Mouse (Mus musculus): Measurements from ENCODE around the gene Majin.

The Majin gene

DNA sequence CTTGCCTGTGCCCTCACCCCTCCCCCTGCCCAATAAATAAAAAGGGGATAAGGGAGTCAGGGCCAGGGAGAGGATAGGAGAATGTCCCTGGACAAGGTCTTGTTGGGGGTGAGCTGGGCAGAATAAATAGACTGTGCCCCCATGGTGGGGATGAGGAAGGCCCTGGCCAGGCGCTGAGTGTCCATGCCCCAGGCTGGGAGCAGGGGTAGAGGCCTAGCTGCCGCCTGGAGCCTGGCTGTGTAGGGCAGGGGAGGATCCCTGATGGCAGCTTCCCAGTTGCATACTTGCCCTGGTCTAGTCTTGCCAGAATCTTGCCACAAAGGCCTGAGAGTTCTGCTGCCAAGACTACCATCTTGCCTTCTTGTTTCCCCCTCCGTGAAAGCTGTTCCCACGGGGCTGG is 43.7 kb downstream of the Majin start:
- WGBS = 65% methylated on average over 4 of the region's 4 CpGs

DNA sequence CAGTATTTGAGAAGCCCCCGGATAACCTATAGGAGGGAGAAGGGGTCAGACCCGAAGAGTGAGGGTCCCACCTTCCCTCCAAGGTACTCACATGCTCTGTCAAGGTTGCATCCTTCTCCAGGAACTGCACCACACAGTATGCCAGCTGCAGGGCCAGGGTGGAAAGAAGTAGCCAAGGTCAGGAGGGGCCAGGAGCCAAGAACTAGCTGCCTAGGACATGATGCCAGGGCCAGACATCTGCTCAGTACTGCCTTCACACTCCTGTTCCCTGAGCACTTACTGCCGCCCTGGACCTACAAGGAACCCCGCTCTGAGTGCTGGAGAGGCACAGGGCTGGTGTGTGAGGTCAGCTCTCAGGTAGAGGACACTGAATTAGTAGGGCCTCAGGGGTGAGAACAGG is 46.2 kb downstream of the Majin start:
- 87% methylated on average over 4 of the region's 4 CpGs for WGBS

DNA sequence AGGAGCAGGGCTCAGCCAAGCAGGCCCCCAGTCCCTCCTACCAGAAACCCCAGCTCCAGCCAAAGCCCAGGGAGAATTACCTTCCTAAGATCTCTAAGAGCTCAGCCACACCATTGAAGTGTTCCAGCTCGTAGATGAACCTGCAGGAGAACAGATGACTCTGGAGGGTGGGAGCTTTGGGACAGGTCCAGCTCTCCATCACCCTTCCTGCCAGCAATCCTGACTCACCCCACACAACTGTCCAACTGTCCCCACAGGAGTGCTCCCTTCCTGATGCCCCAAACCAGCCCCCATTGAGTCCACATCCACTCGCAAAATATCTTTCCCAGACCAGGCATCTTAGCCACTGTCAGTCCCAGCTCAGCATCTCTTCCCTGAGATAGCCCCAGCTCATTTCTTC is 46.8 kb downstream of the Majin start:
- 68% methylated on average over 2 of the region's 2 CpGs for WGBS

DNA sequence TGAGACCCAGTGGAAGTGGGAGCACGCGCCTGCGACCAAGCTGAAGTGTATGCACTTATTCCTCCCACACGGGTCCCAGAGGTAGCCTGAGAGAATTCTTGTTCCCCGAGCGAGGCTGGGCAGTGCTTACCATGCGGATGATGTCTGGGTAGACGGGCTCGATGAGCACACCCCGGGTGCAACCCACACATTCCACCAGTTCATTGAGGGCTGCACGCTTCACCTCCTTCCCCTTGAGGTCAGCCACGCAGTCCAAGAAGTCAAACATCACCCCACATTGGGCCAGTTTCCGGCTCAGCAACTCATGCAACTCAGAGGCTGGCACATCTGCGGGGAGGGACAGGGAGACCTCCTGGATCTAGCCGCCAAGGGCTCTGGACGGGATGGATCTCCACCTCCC is 49.5 kb downstream of the Majin start:
- WGBS = 86% methylated on average over 16 of the region's 16 CpGs

DNA sequence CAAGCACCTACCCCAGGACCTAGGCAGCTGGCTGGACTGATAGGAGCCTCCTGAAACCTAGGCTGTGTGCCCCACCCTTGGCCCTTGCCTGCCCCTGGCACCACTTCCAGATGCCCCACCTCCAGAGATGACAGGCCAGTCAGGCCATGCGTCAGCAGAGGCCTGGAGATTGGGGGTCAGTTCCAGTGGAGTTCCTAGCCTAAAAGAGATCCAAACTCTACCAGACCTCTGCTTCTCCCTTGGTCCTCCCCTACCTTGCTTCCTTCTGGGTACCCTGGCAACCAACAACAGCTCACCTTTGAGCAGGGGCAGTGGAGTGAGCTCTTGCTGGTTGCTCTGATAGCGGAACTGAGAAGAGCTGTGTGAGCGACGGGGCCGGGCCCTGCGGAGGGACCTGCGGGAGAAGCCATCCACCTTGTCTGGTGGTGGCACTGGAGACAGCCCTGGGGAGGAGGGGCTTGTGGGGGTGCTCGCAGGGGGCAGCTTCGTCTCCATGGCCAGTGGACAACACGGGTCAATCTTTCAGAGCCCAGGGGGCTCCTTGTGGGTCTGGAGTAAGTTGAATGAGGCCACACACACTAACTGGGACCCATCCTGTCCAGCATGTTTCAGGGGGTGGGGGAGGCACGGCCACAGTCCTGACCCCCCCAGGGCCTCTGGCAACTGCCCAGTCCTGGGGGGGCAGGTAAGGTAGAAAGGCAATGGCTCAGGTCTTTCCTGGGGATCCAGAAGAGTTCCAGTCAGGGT is 50.3 kb downstream of the Majin start:
- 64% methylated on average over 11 of the region's 11 CpGs for WGBS

DNA sequence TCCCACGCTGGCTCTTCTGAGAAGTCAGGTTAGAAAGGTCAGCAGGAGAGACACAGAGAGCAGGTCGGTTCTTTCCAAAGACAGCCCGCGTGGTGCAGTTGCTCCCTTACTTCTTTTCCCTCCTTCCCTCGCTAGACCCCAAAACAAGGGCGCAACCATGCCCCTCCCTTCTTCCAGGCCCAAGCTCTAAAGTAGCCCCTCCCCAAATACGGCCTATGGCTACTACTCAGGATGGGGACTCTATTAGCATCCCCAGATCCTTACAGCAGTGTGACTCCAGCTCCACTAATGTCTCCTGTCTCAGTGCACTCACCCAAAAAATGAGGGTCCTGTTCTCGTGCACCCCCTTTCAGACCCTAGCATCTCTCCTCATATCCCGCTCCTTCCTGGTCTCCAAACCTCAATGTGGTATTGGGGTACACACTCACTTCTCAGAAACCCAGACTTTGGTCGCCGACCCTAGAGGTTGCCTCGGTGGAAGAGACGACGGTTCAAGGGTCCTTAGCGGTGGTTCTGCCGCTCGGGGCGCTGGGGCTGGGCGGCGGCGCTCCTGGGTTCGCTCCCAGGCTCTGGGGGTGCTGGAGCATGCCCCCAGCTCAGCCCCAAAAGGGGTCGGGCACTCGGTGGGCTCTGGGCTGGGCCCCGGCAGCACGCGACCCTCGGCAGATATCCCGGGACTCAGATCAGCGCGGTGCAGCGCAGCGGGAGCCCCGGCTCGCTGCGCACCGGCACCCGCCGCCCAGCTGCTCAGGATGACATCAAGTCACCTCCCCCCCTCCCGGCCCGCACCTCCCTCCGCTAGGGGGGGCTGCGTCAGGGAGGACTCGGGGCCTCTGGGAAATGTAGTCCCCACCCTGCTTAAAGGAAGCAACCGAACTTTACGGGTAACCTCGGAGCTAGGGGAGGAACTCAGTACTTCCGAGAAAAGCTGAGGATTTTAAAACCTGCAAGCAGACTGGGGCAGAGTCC is 51.2 kb downstream of the Majin start, which contains the start of gene Ppp2r5b:
Ppp2r5b (minus strand) TSS at position 789 of the 969 bp plus-strand sequence.
- WGBS = 2% methylated on average over 48 of the region's 48 CpGs

DNA sequence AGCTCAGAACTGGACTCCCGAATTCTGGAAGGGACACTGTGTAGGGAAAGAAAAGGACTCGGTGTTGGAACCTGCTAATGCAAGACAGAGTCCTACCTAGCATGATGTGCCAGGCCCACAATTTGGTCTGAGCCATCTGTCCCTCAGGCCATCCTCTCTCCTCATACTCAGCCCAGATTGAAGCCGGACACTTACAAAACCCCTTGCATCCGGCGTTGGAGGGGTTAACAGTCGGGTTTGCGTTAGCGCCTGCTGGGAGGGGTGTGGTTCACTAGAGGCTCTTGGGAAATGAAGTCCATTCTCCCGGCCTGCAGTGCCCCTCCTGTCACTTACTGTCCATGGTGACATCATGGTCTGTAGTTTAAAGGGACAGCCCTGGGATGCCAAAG is 51.9 kb downstream of the Majin start:
- under 1% methylated on average over 9 of the region's 9 CpGs for WGBS

DNA sequence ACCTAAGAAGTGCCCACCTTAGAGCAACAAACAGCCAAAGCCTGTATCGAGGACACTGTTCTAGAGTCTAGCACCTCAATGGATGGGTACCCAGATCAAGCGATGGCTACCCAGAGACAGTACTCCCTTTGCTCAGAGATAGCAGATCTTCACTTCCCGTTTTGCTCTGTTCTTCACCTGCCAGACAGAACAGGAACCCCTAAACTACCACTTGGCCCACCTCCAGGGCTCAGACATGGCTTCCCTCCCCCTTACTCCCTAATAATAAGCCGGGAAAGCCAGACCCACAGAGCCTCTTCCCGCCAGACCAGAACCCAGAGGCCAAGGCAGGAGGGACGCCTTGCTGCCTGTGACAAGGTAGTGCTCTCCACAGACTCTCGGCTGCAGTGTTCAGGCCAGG is 52.7 kb downstream of the Majin start:
- 66% methylated on average over 7 of the region's 7 CpGs for whole genome bisulfite sequencing

DNA sequence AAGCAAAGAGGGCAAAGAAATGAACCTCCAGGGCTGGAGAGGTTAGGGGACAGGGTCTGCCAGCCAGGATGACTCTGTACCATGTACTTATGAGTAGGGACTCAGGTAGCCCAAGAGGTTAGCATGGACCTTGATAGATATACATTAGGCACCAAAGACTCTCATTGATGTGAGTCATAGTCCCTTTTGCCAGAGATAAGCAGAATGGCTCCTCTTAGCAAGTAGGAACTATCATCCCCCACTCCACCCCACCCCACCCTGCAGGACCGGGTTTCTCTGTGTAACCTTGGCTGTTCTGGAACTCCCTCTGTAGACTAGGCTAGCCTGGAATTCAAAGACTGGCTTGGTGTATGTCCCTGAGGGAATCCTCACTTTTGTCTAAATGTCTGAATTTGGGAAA is 55.9 kb downstream of the Majin start:
- WGBS = 62% methylated on average over 1 of the region's 1 CpGs

DNA sequence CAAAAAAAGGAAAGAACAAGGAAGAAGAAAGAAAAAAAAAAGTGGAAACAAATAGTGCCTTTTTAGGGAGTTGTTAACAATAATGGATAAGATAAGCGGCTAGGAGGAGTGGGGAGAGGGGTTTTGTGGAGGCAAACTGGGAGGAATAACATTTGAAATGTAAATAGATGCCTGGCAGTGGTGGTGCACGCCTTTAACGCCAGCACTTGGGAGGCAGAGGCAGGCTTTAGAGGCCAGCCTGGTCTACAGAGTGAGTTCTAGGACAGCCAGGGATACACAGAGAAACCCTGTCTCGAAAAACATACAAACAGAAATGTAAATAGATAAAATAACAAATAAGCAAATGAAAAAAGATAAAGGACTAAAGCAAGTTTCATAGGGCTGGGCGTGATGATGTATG is 56.5 kb downstream of the Majin start:
- 36% methylated on average over 5 of the region's 5 CpGs for WGBS

DNA sequence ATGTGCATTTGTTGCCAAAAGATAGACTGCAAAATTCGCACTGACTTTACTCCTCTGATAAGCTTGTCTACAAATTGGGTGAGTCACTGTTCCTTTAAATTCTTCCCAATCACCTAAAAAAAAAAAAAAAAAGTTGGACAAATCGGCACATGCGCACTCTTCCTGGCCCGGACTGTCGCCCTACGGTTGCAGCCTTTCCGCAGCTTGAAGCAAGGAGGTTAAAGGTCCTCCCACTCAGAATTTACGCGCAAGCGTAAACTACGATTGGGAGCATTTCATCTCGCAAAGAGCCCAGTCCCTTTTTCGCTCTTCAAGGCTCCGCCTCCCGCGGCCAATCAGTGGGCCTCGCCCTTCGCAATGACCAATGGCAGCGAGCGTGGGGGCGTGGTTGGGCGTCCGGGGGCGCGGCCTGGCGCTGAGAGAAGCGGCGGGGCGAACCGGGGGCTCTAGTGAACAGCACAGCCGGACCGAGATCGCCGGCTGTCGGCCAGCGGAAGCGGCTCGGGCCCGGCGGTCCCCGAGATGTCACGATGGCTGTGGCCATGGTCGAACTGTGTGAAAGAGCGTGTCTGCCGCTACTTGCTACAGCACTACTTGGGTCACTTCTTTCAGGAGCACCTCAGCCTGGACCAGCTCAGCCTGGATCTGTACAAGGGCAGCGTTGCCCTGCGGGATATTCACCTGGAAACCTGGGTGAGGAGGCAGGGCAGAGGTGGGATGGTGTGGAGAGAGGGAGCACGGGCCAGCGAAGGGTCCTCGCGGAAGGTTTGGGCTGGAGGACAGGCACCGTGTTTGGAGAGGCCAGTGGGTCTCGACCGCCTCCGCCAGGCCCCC is 57.3 kb downstream of the Majin start, which contains the start of gene Atg2a:
Atg2a (plus strand) TSS at position 395 of the 834 bp plus-strand sequence.
- WGBS = under 1% methylated on average over 55 of the region's 55 CpGs

DNA sequence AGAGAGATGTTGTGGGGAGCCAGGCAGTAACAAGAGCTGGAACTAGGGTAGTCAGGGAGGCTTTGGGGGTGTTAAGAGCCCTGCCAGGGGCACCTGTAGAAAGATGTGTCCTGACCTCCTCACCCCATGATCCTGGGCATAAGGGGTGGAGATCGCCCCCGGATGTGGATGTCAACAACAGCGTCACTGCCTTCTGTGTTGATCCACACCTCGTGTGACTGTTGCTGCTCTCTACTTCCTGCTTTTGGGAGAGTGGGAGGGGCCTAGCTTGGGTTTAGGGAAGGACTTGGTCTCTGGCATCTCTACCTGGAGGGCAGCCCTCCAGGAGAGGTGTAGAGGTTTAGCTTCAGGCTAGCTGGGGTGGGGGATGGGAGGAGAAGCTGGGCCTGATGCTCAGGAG is 58.1 kb downstream of the Majin start:
- 1% methylated on average over 4 of the region's 4 CpGs for WGBS

DNA sequence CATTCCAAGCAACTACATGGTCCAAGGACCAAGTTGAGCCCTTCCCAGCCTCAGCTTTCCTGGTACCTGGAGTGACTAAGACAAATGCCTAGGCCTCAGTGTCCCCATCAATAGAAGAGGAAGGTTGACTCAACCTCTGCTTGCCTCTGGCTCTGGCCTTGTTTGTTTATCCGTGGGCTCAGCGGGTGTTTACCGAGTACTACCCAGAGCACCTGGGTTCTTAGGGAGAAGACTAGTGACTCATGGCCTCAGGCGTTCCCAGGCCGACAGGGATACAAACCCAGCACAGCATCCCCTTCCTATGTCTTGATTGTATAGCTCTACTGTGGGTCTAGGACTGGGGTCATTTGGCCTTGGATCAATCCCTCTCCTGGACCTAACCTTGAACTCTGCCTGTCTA is 59.0 kb downstream of the Majin start:
- WGBS = 82% methylated on average over 5 of the region's 5 CpGs

DNA sequence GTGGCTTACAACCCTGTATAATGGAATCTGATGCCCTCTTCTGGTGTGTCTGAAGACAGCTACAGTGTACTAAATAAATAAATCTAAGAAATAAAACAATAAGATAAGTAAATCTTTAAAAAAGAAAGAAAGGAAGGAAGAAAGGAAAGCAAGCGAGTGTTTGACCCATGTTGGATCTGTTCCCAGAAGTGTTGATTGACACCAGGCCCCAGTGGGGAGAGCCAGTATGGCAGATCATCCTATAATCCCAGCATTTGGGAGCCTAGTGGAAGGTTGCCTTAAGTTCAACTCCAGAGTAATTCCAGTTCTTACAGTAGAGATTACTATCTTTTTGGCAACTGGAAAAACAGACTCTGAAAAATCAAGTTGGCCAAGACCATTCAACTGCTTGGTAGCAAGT is 61.6 kb downstream of the Majin start:
- 56% methylated on average over 1 of the region's 1 CpGs for WGBS

DNA sequence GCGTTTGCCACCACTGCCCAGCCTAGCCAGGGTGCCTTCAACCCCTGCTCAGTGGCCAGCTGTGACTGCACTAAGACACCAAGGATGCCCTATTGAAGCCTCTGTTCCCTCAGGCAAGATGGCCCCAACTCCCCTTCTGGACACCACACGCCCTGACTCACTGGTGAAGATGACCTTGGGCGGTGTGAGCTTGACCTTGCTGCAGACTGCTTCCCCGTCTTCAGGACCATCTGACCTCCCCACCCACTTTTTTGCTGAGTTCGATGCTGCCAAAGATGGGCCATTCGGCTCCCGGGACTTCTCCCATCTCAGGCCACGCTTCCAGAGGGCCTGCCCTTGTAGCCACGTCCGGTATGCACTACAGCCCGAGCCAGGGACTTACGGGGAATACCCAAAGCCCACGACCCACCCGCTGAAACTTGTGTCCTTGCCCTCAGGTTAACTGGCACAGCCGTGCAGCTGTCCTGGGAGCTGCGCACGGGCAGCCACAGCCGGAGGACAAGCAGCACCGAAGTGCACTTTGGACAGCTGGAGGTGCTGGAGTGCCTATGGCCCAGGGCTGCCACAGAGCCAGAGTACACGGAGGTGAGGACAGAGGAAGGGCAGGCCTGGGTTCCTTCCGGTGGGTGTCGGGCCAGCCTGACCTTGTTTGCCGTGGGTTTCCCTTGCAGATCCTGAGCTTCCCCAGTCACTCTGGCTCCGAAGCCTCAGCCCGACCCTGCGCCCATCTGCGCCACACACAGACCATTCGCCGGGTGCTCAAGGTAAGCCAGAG is 63.5 kb downstream of the Majin start:
- whole genome bisulfite sequencing = 93% methylated on average over 29 of the region's 29 CpGs

DNA sequence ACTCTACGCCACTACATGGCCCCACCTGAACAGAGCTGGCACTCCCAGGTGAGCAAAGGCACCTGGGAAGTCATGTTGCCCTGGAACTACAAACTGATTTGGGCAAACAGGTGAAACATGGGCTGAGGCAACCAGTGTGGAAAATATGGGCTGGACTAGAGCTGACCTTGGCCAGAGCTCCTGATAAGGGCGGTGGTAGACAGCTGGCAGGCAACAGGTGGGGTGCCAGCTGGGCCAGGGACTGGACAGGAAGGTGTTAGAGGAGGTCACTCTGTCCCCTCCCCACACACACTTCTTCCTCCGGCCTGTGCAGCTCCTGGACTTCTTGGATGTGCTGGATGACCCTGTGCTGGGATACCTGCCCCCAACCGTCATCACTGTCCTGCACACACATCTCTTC is 68.8 kb downstream of the Majin start:
- WGBS = 89% methylated on average over 4 of the region's 4 CpGs

DNA sequence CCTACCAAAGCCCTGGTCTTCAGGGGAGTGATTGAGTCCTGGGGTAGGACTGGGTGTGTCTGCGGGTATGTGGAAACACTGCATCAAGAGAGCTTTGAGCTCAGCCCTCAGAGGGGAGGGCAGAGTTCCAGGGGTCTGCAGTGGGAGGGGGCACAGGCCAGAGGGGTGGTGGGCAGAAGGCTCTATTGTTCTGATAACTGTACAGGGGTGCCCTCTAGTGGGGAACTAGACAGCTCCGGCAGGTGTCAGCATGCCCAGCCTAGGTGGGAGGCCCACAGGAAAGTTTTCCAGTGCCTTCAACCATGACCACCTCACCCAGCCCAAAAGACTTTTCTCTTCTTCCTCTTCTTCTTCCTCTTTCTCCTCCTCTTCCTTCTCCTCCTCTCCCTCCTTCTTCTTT is 76.2 kb downstream of the Majin start:
- WGBS = 71% methylated on average over 2 of the region's 2 CpGs

DNA sequence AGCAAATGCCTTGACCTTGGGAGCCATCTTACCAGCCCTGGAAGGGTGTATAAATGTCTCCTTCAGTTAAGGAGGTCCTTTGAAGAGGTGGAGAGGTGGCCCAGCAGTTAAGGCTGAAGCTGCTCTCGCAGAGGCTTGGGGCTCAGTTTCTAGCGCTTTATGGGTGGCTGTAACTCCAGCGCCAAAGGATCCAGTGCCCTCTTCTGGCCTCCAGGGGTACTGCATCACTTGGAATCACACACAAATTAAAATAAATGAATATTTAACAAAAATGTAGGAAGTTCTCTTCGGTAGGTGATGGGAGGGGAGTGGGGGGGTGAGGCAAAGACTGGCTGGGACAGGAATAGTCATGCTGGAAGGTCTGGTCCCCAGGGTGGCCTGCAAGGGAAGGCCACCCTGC is 76.8 kb downstream of the Majin start:
- 82% methylated on average over 4 of the region's 4 CpGs for WGBS

DNA sequence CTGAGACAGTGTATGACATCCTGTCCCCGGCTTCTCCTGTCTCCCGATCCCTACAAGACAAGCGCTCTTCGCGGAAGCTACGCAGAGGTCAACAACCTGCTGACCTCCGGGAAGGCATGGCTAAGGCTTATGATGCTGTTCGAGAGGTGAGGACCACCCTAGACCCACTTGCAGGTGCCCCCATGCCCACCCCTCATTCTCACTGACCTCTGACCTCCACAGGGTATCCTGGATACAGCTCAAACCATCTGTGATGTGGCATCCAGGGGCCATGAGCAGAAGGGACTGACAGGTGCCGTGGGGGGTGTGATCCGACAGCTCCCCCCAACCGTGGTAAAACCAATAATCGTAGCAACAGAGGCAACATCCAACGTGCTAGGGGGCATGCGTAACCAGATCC is 77.2 kb downstream of the Majin start:
- WGBS = 92% methylated on average over 14 of the region's 14 CpGs

DNA sequence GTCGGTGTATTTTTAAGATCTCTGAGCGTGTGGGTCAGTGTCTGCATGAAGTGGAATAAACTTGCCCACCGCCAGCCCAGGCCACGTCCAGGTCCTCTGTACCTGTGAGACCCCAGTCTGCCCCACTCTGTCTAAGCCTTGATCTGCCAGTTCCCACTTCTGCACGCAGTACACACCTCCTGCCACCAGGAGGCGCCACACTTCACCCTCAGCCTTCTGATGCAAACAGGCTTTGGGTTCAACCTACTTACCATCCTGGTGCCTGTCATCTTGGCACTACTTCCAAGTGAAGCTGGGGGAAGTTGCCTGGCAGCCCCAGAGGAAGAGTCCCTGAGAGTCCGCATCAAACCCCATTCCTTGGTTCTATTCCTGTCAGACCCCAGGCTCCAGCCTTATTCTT is 78.0 kb downstream of the Majin start:
- WGBS = 58% methylated on average over 7 of the region's 7 CpGs

DNA sequence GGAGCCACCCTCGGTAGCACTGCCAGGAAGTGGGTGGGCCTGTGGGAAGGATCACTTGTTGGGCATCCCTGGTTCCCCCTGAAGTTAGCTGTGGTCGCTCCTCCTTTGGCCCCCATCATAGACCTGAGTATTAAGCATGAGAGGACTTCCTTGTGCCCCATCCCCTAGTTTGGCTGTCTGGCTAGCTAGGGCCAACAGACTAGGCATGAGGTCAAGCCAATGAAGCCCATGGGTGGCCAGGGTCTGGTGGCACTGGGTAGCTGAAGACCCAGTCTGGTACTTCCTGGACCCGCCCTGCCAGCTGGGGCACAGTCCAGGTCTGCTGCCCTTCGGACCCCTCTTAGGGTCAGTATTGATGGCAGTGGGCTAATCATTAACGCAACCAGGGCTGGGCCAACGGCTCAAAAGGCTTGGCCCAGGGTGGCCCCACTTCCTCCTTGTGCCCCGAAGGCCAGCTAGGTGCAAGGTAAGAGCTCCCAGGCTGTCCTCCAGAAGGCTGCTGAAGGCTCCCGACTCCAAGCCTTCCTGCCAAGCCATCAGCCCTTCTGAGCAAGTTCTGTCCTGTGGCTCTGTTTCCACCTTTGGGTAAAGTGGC is 78.7 kb downstream of the Majin start:
- WGBS = 85% methylated on average over 8 of the region's 8 CpGs

Data from cerebral cortex, adult 2 months (tissue).